Mouse (Mus musculus) heart, embryonic 12.5 days (tissue): ENCODE results near the gene Slc22a2. TPM values are rescaled to one million over a fixed set of nuclear protein-coding genes. Genes with fewer than 3 reads are reported as not detected.

Source experiments
- ATAC-seq: fragments of 200-750 bp; cut with Nextera tagmentation; 2 replicates; pipeline ENCODE4 v1.8.0; 2017; ENCODE audit warnings: moderate TSS enrichment, moderate library complexity; ENCODE audit not compliant: insufficient number of reproducible peaks, low FRiP score
- H3K27ac ChIP-seq: fragments of 300-500 bp; sonication (generic); 2 replicates; pipeline ENCODE4 v1.5.1; 2016; ENCODE audit warnings: mild to moderate bottlenecking, moderate library complexity; ENCODE audit not compliant: poor library complexity, severe bottlenecking
- H3K27me3 ChIP-seq: fragments of 300-500 bp; sonication (generic); replicated peaks from 2 replicates; pipeline ENCODE4 v1.6.1; 2016; ENCODE audit warnings: mild to moderate bottlenecking, moderate library complexity
- H3K36me3 ChIP-seq: fragments of 300-500 bp; sonication (generic); 2 replicates; pipeline ENCODE4 v1.6.1; 2016; ENCODE audit warnings: mild to moderate bottlenecking, moderate library complexity
- H3K4me1 ChIP-seq: fragments of 300-500 bp; sonication (generic); replicated peaks from 2 replicates; pipeline ENCODE4 v1.6.1; 2016; ENCODE audit warnings: mild to moderate bottlenecking
- H3K4me2 ChIP-seq: fragments of 300-500 bp; sonication (generic); 2 replicates; pipeline ENCODE4 v1.6.1; 2016; ENCODE audit warnings: mild to moderate bottlenecking, moderate library complexity
- H3K4me3 ChIP-seq: fragments of 300-500 bp; sonication (generic); 2 replicates; pipeline ENCODE4 v1.5.1; 2016; ENCODE audit warnings: mild to moderate bottlenecking
- H3K9ac ChIP-seq: fragments of 300-500 bp; sonication (generic); 2 replicates; pipeline ENCODE4 v1.6.1; 2016; ENCODE audit warnings: mild to moderate bottlenecking, moderate library complexity
- H3K9me3 ChIP-seq: fragments of 300-500 bp; sonication (generic); replicated peaks from 2 replicates; pipeline ENCODE4 v1.6.1; 2016; ENCODE audit warnings: mild to moderate bottlenecking, moderate library complexity
- WGBS: fragments of 180-500 bp; shearing (Covaris S2); methylation state at CpG from one replicate; pipeline ENCODE4 v1.1.7; 2016; 5-methylcytosine and 5-hydroxymethylcytosine counted together
- polyA plus RNA-seq: library from polyadenylated mRNA; unstranded; fragments of >200 nt; fragmentation: Nextera tagmentation; extraction: Ambion mirVana; gene quantifications from 2 replicates; pipeline ENCODE4 v1.2.1, GENCODE M21; 2016

The Slc22a2 gene
- polyA plus RNA-seq, 1 experiment from 2014 or later: not detected

- Histone ChIP-seq H3K4me3 (no peak overlapping the region), H3K27ac (no peak overlapping the region), H3K9me3 (no peaks in the 10 kb centered on the region), H3K27me3 (0 out of 2 replicates have a peak, but pooled peaks cover 8% of the 10 kb centered on the region), H3K4me1 (peaks cover 19% of the 10 kb centered on the region), H3K9ac (no peak overlapping the region), H3K4me2 (0 out of 2 replicates have a peak overlapping the region, but pooled peaks have one; percentile 20), H3K36me3 (no peaks in the 10 kb centered on the region)
- ATAC-seq: peak; percentile 69
- 17% methylated on average over 7 of the region's 7 CpGs for WGBS
These were observed 48.1 kb downstream of the Slc22a2 start for GRCm38 (mm10) chr17:12631771-12632600.

GRCm38 (mm10) chr17:12634814-12635213, 50.9 kb downstream of the Slc22a2 start:
- peaks cover 19% of the 10 kb centered on the region for H3K4me1 ChIP-seq
- no peak overlapping the region for H3K4me2 ChIP-seq
- H3K27me3 ChIP-seq: peaks cover 18% of the 10 kb centered on the region; the same call in 1 of the 2 replicates
- H3K9ac ChIP-seq: no peak overlapping the region
- H3K4me3 ChIP-seq: no peak overlapping the region
- WGBS: 48% methylated on average over 4 of the region's 4 CpGs
- no peaks in the 10 kb centered on the region for H3K36me3 ChIP-seq
- ATAC-seq: no peak
- H3K27ac ChIP-seq: no peak overlapping the region
- H3K9me3 ChIP-seq: no peaks in the 10 kb centered on the region; the same call in 1 of the 2 replicates

- Histone ChIP-seq H3K9me3 (no peaks in the 10 kb centered on the region; the same call in 1 of the 2 replicates), H3K4me1 (no peaks in the 10 kb centered on the region), H3K4me3 (no peak overlapping the region), H3K4me2 (no peak overlapping the region), H3K27me3 (peaks cover 15% of the 10 kb centered on the region; the same call in 1 of the 2 replicates), H3K27ac (no peak overlapping the region), H3K36me3 (peaks cover 6% of the 10 kb centered on the region; the same call in 1 of the 2 replicates), H3K9ac (no peak overlapping the region)
- no peak for ATAC-seq
- 93% methylated on average over 3 of the region's 3 CpGs for WGBS
These were observed 55.7 kb downstream of the Slc22a2 start for GRCm38 (mm10) chr17:12639585-12639984.

GRCm38 (mm10) chr17:12641087-12641486, 57.2 kb downstream of the Slc22a2 start:
- Histone ChIP-seq H3K4me3 (no peak overlapping the region), H3K27me3 (peaks cover 10% of the 10 kb centered on the region; the same call in 1 of the 2 replicates), H3K9ac (no peak overlapping the region), H3K36me3 (peaks cover 8% of the 10 kb centered on the region; the same call in 1 of the 2 replicates), H3K9me3 (no peaks in the 10 kb centered on the region; the same call in 1 of the 2 replicates), H3K27ac (no peak overlapping the region), H3K4me1 (no peaks in the 10 kb centered on the region), H3K4me2 (no peak overlapping the region)
- no peak for ATAC-seq
- WGBS: 63% methylated on average over 4 of the region's 4 CpGs

- Histone ChIP-seq H3K4me3 (no peak overlapping the region), H3K36me3 (peaks cover 8% of the 10 kb centered on the region; the same call in 1 of the 2 replicates), H3K27ac (no peak overlapping the region), H3K4me1 (no peaks in the 10 kb centered on the region), H3K9me3 (no peaks in the 10 kb centered on the region), H3K27me3 (no peaks in the 10 kb centered on the region), H3K9ac (no peak overlapping the region), H3K4me2 (no peak overlapping the region)
- ATAC-seq: no peak
- 94% methylated on average over 5 of the region's 5 CpGs for WGBS
These were observed 61.5 kb downstream of the Slc22a2 start for GRCm38 (mm10) chr17:12645461-12645860.

GRCm38 (mm10) chr17:12652604-12653003, 68.7 kb downstream of the Slc22a2 start:
- no peak for ATAC-seq
- 50% methylated on average over 11 of the region's 11 CpGs for WGBS
- Histone ChIP-seq H3K36me3 (no peaks in the 10 kb centered on the region), H3K9me3 (no peaks in the 10 kb centered on the region), H3K4me1 (0 out of 2 replicates have a peak, but pooled peaks cover 10% of the 10 kb centered on the region), H3K4me2 (no peak overlapping the region), H3K27me3 (no peaks in the 10 kb centered on the region), H3K27ac (no peak overlapping the region), H3K4me3 (no peak overlapping the region), H3K9ac (no peak overlapping the region)

- H3K27me3 ChIP-seq: no peaks in the 10 kb centered on the region
- no peak overlapping the region for H3K4me3 ChIP-seq
- H3K4me2 ChIP-seq: no peak overlapping the region
- no peak for ATAC-seq
- no peak overlapping the region for H3K9ac ChIP-seq
- no peaks in the 10 kb centered on the region for H3K9me3 ChIP-seq
- 83% methylated on average over 3 of the region's 3 CpGs for WGBS
- no peaks in the 10 kb centered on the region for H3K36me3 ChIP-seq
- 0 out of 2 replicates have a peak, but pooled peaks cover 10% of the 10 kb centered on the region for H3K4me1 ChIP-seq
- H3K27ac ChIP-seq: no peak overlapping the region
These were observed 70.1 kb downstream of the Slc22a2 start for GRCm38 (mm10) chr17:12654061-12654460.

- no peak overlapping the region for H3K9ac ChIP-seq
- no peaks in the 10 kb centered on the region for H3K36me3 ChIP-seq
- no peak overlapping the region for H3K4me3 ChIP-seq
- no peaks in the 10 kb centered on the region for H3K9me3 ChIP-seq
- H3K27ac ChIP-seq: no peak overlapping the region
- 0 out of 2 replicates have a peak, but pooled peaks cover 10% of the 10 kb centered on the region for H3K4me1 ChIP-seq
- H3K27me3 ChIP-seq: no peaks in the 10 kb centered on the region
- no peak overlapping the region for H3K4me2 ChIP-seq
- no peak for ATAC-seq
- WGBS: 73% methylated on average over 7 of the region's 7 CpGs
These were observed 71.9 kb downstream of the Slc22a2 start for GRCm38 (mm10) chr17:12655826-12656225.

GRCm38 (mm10) chr17:12658784-12659183, 74.9 kb downstream of the Slc22a2 start:
- no peak overlapping the region for H3K27ac ChIP-seq
- no peak overlapping the region for H3K4me3 ChIP-seq
- no peak for ATAC-seq
- no peaks in the 10 kb centered on the region for H3K27me3 ChIP-seq
- peaks cover 10% of the 10 kb centered on the region for H3K4me1 ChIP-seq
- H3K9ac ChIP-seq: no peak overlapping the region
- no peak overlapping the region for H3K4me2 ChIP-seq
- H3K9me3 ChIP-seq: no peaks in the 10 kb centered on the region
- WGBS: 82% methylated on average over 7 of the region's 7 CpGs
- no peaks in the 10 kb centered on the region for H3K36me3 ChIP-seq

GRCm38 (mm10) chr17:12659233-12659632, 75.3 kb downstream of the Slc22a2 start:
- WGBS: 89% methylated on average over 10 of the region's 10 CpGs

GRCm38 (mm10) chr17:12660572-12661260, 76.8 kb downstream of the Slc22a2 start:
- ATAC-seq: no peak
- Histone ChIP-seq H3K27me3 (no peaks in the 10 kb centered on the region), H3K4me1 (peaks cover 19% of the 10 kb centered on the region), H3K9me3 (no peaks in the 10 kb centered on the region), H3K9ac (no peak overlapping the region), H3K4me3 (no peak overlapping the region), H3K36me3 (no peaks in the 10 kb centered on the region), H3K27ac (no peak overlapping the region), H3K4me2 (no peak overlapping the region)
- 64% methylated on average over 13 of the region's 13 CpGs for WGBS

More at GRCm38 (mm10) chr17:12659233-12659632, 75.3 kb downstream of the Slc22a2 start:
- peaks cover 15% of the 10 kb centered on the region for H3K4me1 ChIP-seq
- no peak overlapping the region for H3K4me3 ChIP-seq
- no peak overlapping the region for H3K9ac ChIP-seq
- ATAC-seq: no peak
- no peak overlapping the region for H3K27ac ChIP-seq
- H3K4me2 ChIP-seq: no peak overlapping the region
- H3K9me3 ChIP-seq: no peaks in the 10 kb centered on the region
- no peaks in the 10 kb centered on the region for H3K27me3 ChIP-seq
- no peaks in the 10 kb centered on the region for H3K36me3 ChIP-seq
